Mouse (Mus musculus) inflammation-experienced regulatory T-cells, adult 6 months (primary cell): ENCODE data around the gene Ccdc96. TPM values are rescaled to one million over a fixed set of nuclear protein-coding genes. Genes with fewer than 3 reads are reported as not detected.

ENCODE experiments used
- ATAC-seq: one replicate; pipeline ENCODE4 v1.8.0; 2017
- polyA plus RNA-seq, 3 experiments: library from polyadenylated mRNA; unstranded; fragments of 100-300 nt; shearing (Covaris generic); gene quantifications; one replicate each; pipeline ENCODE4 v1.2.1; 2017

The Ccdc96 gene
- polyA plus RNA-seq, 3 experiments from 2014 or later = 0.10 TPM; not detected in 2

DNA sequence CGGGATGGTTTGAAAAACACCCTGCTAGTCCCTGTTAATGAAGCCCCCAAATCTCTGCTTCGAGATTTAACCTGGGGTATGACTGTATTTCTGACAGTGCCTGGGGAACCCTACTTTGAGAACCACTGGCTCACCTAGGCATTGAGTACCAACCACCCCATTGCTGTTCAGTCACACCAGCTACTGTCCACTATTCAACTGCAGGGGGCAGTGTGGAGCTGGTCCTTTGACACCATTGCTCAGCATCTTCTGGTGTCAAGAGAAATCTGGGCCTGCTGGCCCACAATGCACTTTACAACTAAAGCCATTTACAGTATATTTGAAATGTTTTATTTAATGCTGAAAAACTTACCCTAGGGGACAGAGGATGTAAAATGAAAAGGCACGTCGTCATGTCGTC is 10.1 kb upstream of the Ccdc96 start:
- ATAC-seq = peak; percentile 77

DNA sequence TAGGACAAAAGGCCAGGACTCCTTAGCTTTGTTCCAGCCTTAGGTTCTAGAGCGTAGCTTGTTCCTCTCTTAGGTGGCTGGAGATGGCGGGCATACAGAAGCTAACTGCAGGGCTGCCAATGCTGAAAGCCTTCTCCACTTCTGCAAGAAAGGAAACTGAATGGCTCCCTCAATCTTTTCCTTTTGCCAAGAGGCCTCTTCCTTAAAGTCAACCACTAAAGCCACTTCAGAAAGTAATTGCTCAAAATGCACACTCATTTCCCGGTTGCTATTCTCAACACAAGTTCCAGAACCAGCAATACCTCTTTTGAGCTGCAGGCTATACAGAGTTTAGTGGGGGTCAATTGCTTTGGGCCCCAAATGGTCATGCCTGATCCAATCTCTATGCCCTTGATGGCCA is 6.9 kb upstream of the Ccdc96 start:
- ATAC-seq = no peak

DNA sequence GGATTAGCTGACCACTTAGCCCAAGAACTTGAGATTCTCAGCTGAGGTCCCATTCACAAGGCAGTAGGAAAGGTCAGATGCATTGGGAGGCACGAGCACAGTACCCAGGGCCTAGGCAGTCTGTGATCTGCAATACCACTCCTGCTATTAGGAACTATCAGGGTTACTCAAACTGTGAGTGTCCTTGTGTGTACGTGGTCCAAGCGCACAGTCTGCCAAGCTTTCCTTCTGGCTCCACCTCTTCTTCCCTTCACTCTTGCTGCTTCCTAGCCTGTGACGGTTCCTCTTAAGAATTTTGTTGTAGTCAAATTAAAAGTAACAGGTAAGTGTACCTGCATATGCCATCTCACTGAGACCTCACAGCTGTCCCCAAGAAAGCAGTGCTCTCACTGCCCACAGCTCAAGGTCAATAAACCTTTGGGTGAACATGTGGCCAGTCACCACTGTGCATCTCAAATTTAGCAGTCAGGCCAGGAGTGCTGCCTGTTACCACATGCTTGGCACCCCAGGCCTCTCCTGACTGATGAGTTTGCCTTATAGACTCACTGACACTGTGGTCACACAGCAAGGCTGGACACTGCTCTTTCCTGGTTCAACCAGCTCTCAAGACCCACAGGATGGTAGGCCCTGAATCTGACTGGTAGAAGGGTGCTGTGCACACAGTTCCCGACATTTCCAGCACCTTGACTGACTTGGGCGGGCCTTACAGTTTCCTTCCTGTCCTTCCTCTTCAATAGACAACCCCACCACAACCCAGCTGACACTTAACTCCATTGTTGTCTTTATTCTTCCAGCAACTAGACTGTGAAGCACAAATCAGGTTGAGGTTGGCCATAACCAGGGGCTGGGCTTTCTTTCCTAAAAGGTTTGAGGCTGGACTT is 5.6 kb upstream of the Ccdc96 start:
- ATAC-seq = no peak

DNA sequence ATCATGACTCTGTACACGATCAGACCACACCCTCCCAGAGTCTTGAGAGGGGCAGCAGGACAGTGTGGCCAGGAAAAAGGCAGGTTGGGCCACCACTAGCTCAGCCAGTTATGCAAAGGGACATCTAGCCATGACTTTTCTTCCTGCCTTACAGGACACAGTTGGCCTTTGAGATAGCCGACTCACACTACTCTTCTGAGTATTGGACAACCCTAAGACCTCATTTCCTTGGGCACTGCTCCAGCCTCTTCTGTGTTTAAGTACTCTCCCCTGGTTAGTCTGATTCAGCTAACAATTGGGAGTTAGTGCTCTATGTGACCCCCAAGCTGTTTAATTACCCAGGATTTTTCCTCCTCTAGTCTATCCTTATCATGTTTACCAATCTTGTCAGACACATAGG is 4.7 kb upstream of the Ccdc96 start:
- no peak for ATAC-seq

DNA sequence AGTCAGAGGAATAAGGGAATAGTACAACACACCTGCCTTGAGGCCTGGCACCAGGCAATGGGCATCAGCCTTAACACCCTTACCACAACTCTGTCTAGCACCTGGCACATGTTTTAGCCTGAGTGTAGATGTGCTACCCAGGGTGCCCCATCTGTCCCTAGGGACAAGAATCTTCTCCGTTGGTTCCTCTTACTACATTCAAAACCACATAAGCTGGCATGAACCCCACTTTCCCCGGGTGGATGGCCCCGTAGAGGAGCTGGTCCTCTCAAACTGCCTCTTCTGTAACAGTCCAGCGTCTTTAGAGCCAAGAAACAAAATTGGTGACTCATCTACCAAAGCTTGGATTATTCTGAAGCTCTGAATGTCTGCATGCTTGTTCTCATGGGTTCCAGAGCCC is 4.0 kb upstream of the Ccdc96 start:
- ATAC-seq = no peak

DNA sequence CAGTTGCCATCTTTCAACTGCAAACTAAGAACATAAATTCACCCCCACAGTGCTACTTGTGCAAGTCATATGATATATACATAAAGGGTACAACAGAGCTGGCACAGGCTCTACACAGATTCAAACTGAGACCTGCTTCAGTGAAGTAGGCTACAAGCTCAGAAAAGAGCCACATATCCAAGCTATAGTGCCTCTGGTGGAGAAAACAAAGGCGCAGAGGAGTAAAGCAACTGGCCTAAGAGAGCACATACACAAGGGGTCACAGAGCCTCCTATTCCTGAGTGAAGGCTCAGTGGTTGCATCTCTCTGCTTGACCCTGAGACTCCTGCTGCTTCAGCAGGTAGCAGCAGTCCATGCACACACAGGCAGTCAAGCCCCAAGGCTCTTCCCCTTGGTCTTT is 3.3 kb upstream of the Ccdc96 start:
- no peak for ATAC-seq

DNA sequence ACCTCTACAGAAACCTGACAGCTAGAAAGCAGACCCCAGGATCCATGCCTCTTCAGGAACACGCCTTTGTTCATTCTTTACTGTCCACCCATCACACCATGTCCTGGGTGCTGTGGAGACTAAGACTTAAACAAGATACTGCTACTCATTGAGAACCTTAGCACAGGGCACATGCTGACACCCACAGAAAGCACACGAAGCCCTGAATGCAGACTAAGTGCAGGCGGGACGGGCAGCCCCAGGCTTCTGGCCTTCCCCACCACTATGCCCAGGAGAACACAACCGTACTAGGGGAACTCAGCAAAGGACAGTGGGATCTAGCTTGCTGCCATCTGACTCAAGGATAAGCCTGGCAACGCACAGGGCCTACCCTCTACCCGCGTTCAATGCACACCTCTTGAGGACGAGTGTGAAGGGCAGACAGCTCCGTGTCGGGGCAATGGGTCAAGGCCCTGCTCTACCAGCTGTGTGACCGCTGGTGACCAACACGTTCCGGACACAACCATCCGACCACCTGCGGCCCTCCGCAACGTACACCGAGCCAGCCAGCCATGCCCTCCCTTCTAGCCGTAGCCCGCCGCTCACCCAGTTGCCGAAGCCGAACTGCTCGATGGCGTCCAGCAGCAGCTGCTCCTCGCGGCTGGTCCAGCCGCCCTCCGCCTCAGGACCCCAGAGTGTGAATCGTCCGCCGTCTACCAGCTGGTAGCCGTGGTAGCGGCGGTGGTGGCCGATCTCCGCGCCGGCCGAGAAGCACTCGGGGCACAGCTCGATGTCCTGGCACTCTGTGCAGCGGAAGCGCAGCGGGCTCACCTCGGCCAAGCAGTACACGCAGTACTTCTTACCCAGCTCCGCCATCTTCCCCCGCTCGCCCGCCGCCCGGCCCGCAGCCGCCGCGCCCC is 936 bp upstream of the Ccdc96 start:
- peak; percentile 46 for ATAC-seq

DNA sequence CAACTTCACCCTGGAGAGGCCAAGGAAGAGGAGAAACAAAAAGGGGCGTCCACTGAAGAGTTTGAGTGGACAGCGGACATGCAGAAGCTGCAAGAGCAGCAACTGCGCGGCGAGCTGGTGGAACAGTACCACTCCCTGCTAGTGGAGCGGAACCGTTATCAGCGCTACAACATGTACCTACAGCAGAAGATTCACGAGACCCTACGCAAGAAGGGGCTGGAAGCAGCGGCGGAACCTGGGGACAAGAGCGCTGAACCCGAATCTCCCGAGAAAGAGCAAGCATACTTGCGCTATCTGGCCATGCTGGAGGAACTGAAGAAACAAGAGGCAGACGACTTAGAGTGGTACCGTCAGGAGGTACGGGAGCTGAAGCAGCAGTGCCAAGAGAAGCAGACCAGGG is 918 bp downstream of the Ccdc96 start:
- no peak for ATAC-seq

DNA sequence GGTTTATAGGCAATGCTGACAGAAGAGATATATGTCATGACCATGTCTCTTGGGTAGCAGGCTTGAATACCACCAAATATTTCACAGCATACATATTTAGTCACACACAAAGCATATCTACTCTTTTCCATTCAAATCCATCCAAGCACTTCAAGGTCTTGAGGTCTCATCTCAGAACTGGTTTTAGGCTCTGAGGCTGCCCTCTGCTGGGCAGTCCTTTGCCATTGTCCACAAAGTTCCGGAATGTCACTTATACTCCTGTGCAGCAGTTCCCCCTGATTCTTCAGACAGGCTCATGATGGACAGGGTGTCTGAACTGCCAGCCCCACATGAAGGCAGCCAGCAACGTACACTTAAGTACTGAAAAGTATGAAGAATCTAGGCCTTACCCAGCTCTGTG is 4.8 kb downstream of the Ccdc96 start:
- no peak for ATAC-seq

DNA sequence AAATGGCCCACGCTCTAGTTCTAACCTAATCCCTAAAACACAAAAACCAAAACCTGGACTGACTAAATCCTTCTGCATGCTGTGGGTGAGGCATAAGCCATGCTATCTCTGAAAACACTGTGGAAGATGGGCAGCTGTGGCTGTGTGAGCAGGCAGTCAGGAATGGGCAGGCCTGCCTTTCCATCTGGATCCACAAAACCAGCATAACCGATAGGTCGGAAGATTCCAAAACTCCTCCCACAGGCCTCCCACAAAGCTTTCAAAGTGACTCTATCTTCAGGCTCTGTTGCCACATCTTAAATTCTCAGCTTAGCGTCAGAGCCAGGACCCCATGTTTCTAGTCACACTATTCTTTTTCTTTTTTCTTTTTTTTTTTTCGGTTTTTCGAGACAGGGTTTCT is 9.5 kb downstream of the Ccdc96 start:
- no peak for ATAC-seq

DNA sequence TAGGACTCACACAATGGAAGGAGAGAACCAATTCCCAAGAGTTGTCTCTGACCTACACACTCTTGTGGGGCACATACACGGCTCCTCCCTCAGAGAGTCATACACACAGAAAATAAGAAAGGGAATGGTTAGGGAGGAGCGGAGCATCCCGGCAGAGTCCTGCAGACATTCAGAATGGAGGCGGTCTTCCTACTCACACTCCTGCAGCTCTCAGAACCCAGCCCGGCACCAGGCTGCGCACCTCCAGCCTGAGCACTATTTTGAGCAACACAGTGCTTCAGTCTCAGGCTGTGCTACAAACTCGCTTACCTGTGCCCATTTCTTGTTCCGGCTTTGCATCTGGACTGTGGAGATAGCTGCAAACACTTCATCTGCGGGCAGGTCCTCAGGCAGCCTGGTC is 10.3 kb downstream of the Ccdc96 start:
- ATAC-seq = no peak

DNA sequence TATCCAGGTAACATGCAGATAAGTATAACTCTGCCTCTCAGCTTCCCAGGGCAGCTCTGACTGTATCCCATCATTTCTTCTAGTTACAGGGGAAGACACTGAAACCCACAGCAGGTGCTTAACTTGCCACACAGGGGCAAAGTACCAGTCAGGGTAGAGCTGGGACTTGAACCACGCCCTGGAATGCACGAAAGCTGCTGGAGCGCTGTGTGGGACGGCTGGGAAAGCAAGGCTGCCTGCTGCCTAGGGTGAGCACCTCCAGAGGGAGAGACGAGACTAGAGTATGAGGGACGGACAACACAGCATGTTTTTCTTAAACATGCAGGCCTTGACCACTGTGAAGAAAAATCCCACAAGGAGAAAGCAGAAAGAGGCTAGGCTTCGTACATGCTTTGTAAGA is 20.8 kb downstream of the Ccdc96 start:
- ATAC-seq = no peak

DNA sequence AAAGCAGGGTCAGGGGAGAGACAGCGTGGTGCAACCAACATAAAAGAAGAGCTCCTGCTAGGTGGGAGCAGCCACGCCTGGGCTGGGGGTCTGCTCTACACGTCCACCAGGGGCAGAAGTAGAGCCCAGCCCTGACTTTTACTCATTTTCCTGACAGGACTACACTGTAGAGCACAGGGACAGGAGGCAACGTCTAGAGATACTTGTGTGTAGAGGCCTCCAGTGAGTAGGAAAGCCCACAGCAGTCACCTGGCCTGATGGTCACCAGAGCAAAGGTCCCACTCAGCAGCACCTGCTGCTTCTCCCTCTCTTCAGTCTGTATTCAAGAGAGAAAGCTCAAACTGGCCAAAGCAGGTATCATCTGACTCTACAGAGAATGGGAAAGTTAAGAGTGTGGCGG is 21.3 kb downstream of the Ccdc96 start:
- no peak for ATAC-seq

DNA sequence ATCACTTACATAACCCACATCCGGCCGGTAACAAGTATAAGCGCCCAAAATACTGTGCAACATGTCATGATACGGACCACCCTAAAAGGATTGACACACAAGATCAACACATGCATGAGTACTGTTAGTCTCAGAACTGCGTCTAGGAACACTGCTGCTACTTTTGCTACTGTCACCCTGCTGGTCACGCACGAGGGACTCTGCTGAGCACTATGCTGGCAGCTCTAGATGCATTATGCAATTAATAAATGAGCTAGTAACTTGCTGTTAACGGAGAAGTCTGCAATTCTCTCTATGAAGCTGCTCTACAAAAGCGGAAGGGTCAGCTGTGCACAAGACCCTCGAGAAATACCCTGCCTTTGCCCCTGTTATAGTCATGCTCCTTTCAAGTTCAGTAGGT is 24.0 kb downstream of the Ccdc96 start:
- no peak for ATAC-seq

DNA sequence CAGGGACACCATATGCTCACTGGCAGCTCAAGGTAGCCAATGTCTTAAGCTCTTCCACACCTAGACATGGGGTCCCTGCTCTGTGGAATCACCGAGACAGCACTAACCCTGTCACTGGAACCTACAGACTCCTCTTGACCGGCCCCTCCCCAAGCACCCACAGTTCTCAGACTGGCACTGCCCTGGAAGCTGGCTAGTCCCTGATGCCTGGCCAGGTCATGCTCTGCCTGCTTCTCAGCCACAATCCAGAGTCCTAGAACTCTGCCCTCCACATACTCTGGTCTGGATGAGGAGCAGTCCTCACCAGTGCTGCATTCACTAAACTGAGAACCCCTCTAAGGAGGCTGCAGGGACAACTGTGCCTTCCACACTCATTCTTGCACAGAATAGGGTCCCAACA is 26.6 kb downstream of the Ccdc96 start:
- no peak for ATAC-seq

DNA sequence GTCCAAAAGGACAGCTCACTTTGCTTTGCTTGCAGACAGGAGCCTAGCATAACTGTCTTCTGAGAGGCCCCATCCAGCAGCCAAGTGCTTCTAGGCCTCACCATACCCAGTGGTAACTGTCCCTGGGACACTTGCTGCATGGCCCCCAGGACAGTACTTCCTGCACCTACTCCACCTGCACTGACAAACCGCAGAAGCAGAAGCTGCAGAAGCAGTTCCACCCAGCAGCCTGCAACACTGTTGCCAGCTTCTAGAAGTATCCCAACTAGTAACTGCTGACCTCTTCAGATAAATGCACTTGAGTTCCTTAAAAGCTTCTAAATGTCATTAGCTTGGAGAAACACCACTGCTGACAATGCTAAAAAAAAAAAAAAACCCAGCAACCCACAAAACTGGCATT is 30.7 kb downstream of the Ccdc96 start:
- no peak for ATAC-seq

DNA sequence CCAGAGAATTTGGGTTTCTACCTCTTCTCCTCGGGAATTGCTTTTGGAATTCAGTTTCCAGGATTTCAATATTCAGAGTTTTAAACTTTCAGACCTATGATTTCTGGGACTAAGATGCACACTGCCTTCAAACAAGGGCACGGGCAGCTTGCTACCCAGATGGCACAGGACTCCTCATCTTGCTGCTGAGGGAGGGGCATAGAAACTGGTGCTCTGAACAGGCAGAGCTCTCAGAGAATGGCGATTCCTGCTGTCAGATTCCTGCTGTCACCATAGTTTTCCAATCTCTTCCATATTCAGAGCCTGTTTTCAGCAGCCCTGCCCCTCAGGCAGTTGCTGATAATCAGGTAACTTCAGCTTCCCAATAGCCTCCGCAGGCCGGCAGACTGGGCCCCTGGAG is 31.2 kb downstream of the Ccdc96 start:
- no peak for ATAC-seq

DNA sequence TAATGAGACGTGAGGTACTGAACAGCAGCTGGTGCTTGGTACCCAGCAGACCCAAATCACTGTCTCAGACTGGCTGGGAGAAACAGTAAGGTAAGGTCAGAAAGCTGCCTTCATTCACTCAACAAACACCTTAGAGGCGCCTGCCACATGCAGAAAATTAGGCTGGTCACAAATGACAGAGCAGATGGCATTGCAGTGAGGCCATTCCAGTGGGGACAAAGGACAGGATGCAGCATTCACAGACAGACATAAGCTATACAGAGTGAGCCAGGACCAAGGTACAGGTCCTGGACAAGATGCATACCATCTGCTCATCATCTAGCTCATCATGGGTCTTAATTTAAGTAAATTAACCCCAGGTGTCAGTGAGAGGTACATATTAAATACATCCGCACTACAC is 33.2 kb downstream of the Ccdc96 start:
- no peak for ATAC-seq

DNA sequence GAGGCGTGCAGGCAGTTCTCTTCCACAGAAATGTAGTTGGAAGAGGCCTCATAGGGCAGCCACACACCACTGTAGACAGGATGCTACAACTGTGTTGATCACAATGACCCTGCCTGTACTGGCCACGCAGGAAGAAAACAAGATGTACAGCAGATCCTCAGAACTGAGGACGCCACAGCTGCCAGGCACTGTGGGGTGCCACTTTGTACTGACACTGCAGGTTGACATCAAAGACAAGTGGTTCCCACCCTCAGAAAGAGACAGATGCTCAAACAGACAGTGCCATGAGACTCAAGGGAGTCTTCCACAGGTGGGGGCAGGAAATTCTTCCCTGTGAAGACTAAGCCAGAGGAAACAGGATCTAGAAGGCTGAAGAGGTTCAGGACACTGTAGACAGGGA is 35.4 kb downstream of the Ccdc96 start:
- ATAC-seq = no peak

DNA sequence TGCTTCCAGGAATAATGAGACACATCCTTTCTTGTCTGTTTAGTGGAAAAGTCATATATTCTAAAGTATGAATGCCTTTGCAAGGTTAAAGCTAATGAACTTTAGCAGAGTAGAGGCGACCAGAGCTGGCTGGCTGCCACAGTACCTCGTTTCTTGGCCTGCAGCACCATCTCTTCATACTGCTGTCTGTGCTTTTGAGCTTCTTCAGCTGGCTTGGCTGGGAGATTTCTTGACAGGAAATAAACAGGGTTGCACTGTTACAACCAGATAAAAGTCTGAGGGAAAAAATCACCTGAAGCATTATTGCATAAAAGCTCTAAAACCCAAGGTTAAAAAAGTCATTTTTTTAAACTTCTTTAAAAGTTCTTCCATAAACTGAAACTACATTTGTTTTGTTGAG is 38.4 kb downstream of the Ccdc96 start:
- ATAC-seq = no peak

DNA sequence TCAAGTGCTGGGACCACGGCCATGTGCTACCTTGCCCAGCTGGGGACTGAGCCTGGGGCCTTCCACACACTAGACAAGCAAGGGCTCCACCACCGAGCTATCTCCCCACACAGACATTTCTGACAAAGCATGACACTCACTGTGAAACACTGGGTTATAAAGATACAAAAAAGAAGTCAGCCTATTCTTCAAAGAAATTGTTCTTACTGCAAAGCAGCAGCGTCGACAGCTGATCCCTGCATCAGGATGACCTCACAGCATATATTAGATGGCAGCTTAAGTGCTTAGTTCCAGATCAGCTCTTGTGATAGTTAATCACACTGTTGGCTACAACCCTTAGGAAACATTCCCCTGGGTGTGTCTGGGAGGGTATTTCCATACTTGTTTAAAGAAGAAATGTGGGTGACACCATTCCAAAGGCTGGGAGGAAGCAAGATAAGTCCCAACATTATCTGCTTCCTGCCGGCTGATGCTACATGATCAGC is 38.9 kb downstream of the Ccdc96 start:
- ATAC-seq = no peak

DNA sequence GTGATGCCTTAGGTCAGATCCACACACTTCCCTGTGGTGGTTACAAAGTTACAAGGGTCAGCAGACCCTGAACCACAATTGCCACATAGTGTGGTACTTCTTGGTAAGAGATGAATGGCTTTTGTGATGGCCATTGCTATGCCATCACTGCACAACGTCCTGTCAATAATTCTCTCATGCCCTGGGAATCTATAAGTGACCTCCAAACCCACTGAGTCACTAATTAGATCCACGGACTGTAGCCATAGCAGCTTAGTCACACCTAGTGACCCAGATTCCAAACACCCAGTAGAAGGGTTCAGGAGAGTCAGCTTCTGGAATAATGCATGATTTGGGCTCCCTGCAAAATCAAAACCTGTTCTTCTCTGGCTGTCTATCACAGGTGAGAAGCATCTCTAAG is 40.8 kb downstream of the Ccdc96 start:
- ATAC-seq = no peak

DNA sequence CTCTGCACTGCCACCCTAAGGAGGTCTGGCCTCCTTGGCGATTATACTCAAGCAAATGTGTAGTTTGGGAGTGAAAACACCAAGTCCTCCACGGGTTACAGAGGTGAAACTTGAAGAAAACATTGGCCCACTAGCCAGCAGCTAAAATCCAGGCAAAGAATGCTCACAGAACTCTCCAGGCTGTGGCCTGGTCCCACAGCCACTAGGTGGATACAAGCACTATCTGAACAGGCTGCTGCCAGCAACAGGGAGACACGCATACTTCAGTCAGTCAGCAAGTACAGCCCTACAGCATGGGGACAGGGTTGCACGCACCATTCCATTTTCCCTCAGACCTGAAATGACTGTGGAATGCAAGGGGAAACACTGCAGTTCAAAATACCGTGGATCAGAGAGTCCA is 41.9 kb downstream of the Ccdc96 start:
- ATAC-seq = no peak

DNA sequence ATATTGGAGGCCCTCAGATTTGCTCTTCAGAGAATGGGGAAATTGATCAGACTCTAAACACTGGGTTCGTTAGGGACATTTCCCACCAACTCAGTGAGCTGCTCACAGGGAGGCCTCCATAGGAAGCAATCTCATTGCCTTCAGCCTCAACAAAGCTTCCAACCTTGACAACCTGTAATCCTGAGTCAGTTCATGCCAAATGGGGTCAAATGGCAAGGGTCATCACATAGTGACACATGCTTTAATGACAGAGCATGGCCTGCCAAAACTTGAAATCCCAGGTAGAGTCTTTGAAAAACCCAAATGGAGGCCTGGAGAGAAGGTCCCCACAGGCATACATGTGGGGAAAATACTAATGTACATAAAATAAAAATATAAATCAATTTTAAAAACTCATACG is 42.5 kb downstream of the Ccdc96 start:
- no peak for ATAC-seq
